Mouse (Mus musculus): ENCODE data around the gene Plet1. TPM values are rescaled to one million over a fixed set of nuclear protein-coding genes. Genes with fewer than 3 reads are reported as not detected.

The Plet1 gene
- polyA plus RNA-seq, 1 experiment = 7.9 TPM

DNA sequence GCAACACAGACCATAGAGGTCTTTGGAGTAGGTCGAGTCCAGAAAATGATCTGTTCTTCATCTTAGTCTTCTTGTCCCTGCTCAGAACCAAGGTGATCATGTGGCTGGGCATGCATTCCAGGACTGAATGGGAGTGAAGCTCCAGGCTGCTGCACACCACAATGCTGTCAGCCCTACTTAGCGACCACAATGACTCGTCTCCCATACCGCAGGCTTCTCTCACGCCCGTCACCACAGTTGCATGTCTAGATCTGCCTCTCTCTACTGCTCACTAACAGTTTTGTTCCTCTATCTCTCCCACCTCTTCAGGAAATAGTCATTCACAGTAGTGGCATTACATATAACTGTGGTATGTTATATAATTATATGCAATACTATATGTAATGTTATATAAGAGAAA is 26.4 kb downstream of the Plet1 start:
- no peak overlapping the region for H3K4me3 ChIP-seq
- TF ChIP-seq POLR2AphosphoS2 (IDR thresholded peaks at IDR 0.05; ENCODE audit: insufficient read length, low read depth) (peak; percentile 56), USF1 (IDR thresholded peaks at IDR 0.05; ENCODE audit: low read depth) (no peak), MYOG (IDR thresholded peaks at IDR 0.05; ENCODE audit: control insufficient read depth in 1 of 3, insufficient read depth in 1 of 3, insufficient read length in 2 of 3, low read depth in 2 of 3) (peak in 1 of 3 experiments; percentile 35), MYOD1 (IDR thresholded peaks at IDR 0.05; ENCODE audit: control insufficient read depth in 1 of 3, insufficient read length in 2 of 3, low read depth in 2 of 3) (no peak)
- H3K4me2 ChIP-seq (ENCODE audit: low read depth) = no peak overlapping the region
- H3K79me2 ChIP-seq (ENCODE audit: control insufficient read depth, insufficient read depth) = no peaks in the 10 kb centered on the region
- H3K27me3 ChIP-seq (ENCODE audit: control insufficient read depth, insufficient read depth, insufficient read length) = no peaks in the 10 kb centered on the region
- H3ac ChIP-seq (ENCODE audit: control insufficient read depth, insufficient read length) = no peak overlapping the region
- peaks cover 10% of the 10 kb centered on the region for H3K36me3 ChIP-seq (ENCODE audit: control insufficient read depth, insufficient read depth)

- Histone ChIP-seq H3K4me3 (no peak overlapping the region), H3K79me2 (ENCODE audit: control insufficient read depth, insufficient read depth) (no peaks in the 10 kb centered on the region), H3ac (ENCODE audit: control insufficient read depth, insufficient read length) (no peak overlapping the region), H3K27me3 (ENCODE audit: control insufficient read depth, insufficient read depth, insufficient read length) (no peaks in the 10 kb centered on the region), H3K4me2 (ENCODE audit: low read depth) (no peak overlapping the region), H3K36me3 (ENCODE audit: control insufficient read depth, insufficient read depth) (peaks cover 10% of the 10 kb centered on the region)
- TF ChIP-seq MYOD1 (IDR thresholded peaks at IDR 0.05; ENCODE audit: control insufficient read depth in 1 of 3, insufficient read length in 2 of 3, low read depth in 2 of 3) (no peak), E2F4 (IDR thresholded peaks at IDR 0.05; ENCODE audit: insufficient read depth) (no peak), TCF3 (IDR thresholded peaks at IDR 0.05; ENCODE audit: insufficient read length, low read depth) (no peak), USF1 (IDR thresholded peaks at IDR 0.05; ENCODE audit: low read depth) (no peak), TCF12 (IDR thresholded peaks at IDR 0.05; ENCODE audit: insufficient read depth, poor library complexity, severe bottlenecking) (no peak), MAX (IDR thresholded peaks at IDR 0.05; ENCODE audit: low read depth) (no peak), MYOG (IDR thresholded peaks at IDR 0.05; ENCODE audit: control insufficient read depth in 1 of 3, insufficient read depth in 1 of 3, insufficient read length in 2 of 3, low read depth in 2 of 3) (no peak), REST (IDR thresholded peaks at IDR 0.05; ENCODE audit: insufficient read depth, insufficient read length) (no peak), CEBPB (IDR thresholded peaks at IDR 0.05; ENCODE audit: insufficient read depth, poor library complexity, severe bottlenecking) (no peak), POLR2AphosphoS2 (IDR thresholded peaks at IDR 0.05; ENCODE audit: insufficient read length, low read depth) (no peak), SRF (IDR thresholded peaks at IDR 0.05; ENCODE audit: control insufficient read depth, insufficient read length, low read depth) (no peak), POLR2A (IDR thresholded peaks at IDR 0.05; ENCODE audit: insufficient read length, low read depth) (no peak)
These were observed 27.2 kb downstream of the Plet1 start for GRCm38 (mm10) chr9:50521562-50521961.

DNA sequence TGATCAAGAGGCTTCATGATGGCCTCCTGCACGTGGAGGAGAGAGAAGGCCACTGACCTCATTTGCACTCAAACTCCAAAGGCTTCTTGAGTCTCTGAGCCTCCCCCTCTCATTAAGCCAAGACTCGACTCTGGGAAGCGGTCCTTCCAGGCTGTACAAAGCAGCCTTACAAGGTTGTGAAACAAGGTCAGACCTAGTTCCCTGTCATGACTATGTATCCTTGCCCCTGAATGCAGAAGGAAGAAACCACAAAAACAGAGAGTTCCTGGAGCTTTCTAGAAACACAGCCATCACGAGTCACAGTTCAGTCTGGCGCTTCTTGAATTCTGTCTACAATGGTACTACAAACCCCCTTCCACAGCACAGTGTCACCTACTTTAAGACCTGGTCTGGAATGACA is 28.2 kb downstream of the Plet1 start:
- Histone ChIP-seq H3K4me2 (ENCODE audit: low read depth) (no peak overlapping the region), H3K79me2 (ENCODE audit: control insufficient read depth, insufficient read depth) (peaks cover 6% of the 10 kb centered on the region), H3K36me3 (ENCODE audit: control insufficient read depth, insufficient read depth) (peaks cover 10% of the 10 kb centered on the region), H3K27me3 (ENCODE audit: control insufficient read depth, insufficient read depth, insufficient read length) (no peaks in the 10 kb centered on the region), H3K4me3 (no peak overlapping the region), H3ac (ENCODE audit: control insufficient read depth, insufficient read length) (no peak overlapping the region)
- TF ChIP-seq REST (IDR thresholded peaks at IDR 0.05; ENCODE audit: insufficient read depth, insufficient read length) = no peak
- no peak for TF ChIP-seq E2F4 (IDR thresholded peaks at IDR 0.05; ENCODE audit: insufficient read depth)
- no peak for TF ChIP-seq POLR2A (IDR thresholded peaks at IDR 0.05; ENCODE audit: insufficient read length, low read depth)
- no peak for TF ChIP-seq MYOG (IDR thresholded peaks at IDR 0.05; ENCODE audit: control insufficient read depth in 1 of 3, insufficient read depth in 1 of 3, insufficient read length in 2 of 3, low read depth in 2 of 3)

DNA sequence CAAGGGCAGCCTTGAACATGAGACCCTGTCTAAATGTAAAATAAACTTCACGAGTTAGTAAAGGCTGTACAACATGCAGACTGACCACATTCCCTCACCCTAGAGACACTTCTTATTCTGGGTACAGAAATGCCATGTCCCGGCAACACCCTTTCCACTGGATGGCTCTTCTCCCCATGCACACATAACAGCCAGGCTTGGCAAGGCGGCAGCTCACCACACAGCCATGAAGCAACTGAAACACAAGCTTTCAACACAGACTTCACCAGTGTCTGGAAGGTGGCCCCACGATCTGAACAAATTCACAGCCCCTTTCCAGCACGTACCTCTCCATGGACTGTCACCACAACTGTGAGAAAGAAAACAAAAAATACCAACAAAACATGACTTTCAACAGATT is 30.6 kb downstream of the Plet1 start:
- no peak overlapping the region for H3K4me3 ChIP-seq
- H3ac ChIP-seq (ENCODE audit: control insufficient read depth, insufficient read length) = no peak overlapping the region
- peaks cover 10% of the 10 kb centered on the region for H3K79me2 ChIP-seq (ENCODE audit: control insufficient read depth, insufficient read depth)
- H3K4me2 ChIP-seq (ENCODE audit: low read depth) = no peak overlapping the region
- no peak for TF ChIP-seq MYOD1 (IDR thresholded peaks at IDR 0.05; ENCODE audit: control insufficient read depth in 1 of 3, insufficient read length in 2 of 3, low read depth in 2 of 3)
- TF ChIP-seq MAX (IDR thresholded peaks at IDR 0.05; ENCODE audit: low read depth) = no peak
- TF ChIP-seq E2F4 (IDR thresholded peaks at IDR 0.05; ENCODE audit: insufficient read depth) = no peak
- TF ChIP-seq SRF (IDR thresholded peaks at IDR 0.05; ENCODE audit: control insufficient read depth, insufficient read length, low read depth) = no peak
- TF ChIP-seq USF1 (IDR thresholded peaks at IDR 0.05; ENCODE audit: low read depth) = no peak
- TF ChIP-seq POLR2A (IDR thresholded peaks at IDR 0.05; ENCODE audit: insufficient read length, low read depth) = no peak
- no peak for TF ChIP-seq CEBPB (IDR thresholded peaks at IDR 0.05; ENCODE audit: insufficient read depth, poor library complexity, severe bottlenecking)
- TF ChIP-seq REST (IDR thresholded peaks at IDR 0.05; ENCODE audit: insufficient read depth, insufficient read length) = no peak
- TF ChIP-seq POLR2AphosphoS2 (IDR thresholded peaks at IDR 0.05; ENCODE audit: insufficient read length, low read depth) = no peak
- no peak for TF ChIP-seq TCF12 (IDR thresholded peaks at IDR 0.05; ENCODE audit: insufficient read depth, poor library complexity, severe bottlenecking)
- TF ChIP-seq MYOG (IDR thresholded peaks at IDR 0.05; ENCODE audit: control insufficient read depth in 1 of 3, insufficient read depth in 1 of 3, insufficient read length in 2 of 3, low read depth in 2 of 3) = no peak
- no peak for TF ChIP-seq TCF3 (IDR thresholded peaks at IDR 0.05; ENCODE audit: insufficient read length, low read depth)
- no peaks in the 10 kb centered on the region for H3K27me3 ChIP-seq (ENCODE audit: control insufficient read depth, insufficient read depth, insufficient read length)
- H3K36me3 ChIP-seq (ENCODE audit: control insufficient read depth, insufficient read depth) = peaks cover 10% of the 10 kb centered on the region

- TF ChIP-seq SRF (IDR thresholded peaks at IDR 0.05; ENCODE audit: control insufficient read depth, insufficient read length, low read depth) (no peak), POLR2A (IDR thresholded peaks at IDR 0.05; ENCODE audit: insufficient read length, low read depth) (no peak), E2F4 (IDR thresholded peaks at IDR 0.05; ENCODE audit: insufficient read depth) (no peak), CEBPB (IDR thresholded peaks at IDR 0.05; ENCODE audit: insufficient read depth, poor library complexity, severe bottlenecking) (no peak), POLR2AphosphoS2 (IDR thresholded peaks at IDR 0.05; ENCODE audit: insufficient read length, low read depth) (no peak), MYOG (IDR thresholded peaks at IDR 0.05; ENCODE audit: control insufficient read depth in 1 of 3, insufficient read depth in 1 of 3, insufficient read length in 2 of 3, low read depth in 2 of 3) (no peak), REST (IDR thresholded peaks at IDR 0.05; ENCODE audit: insufficient read depth, insufficient read length) (no peak), MYOD1 (IDR thresholded peaks at IDR 0.05; ENCODE audit: control insufficient read depth in 1 of 3, insufficient read length in 2 of 3, low read depth in 2 of 3) (no peak), TCF3 (IDR thresholded peaks at IDR 0.05; ENCODE audit: insufficient read length, low read depth) (no peak), USF1 (IDR thresholded peaks at IDR 0.05; ENCODE audit: low read depth) (no peak), TCF12 (IDR thresholded peaks at IDR 0.05; ENCODE audit: insufficient read depth, poor library complexity, severe bottlenecking) (no peak), MAX (IDR thresholded peaks at IDR 0.05; ENCODE audit: low read depth) (no peak)
- H3K4me2 ChIP-seq (ENCODE audit: low read depth) = no peak overlapping the region
- H3K27me3 ChIP-seq (ENCODE audit: control insufficient read depth, insufficient read depth, insufficient read length) = no peaks in the 10 kb centered on the region
- peaks cover 10% of the 10 kb centered on the region for H3K36me3 ChIP-seq (ENCODE audit: control insufficient read depth, insufficient read depth)
- H3ac ChIP-seq (ENCODE audit: control insufficient read depth, insufficient read length) = no peak overlapping the region
- no peak overlapping the region for H3K4me3 ChIP-seq
- H3K79me2 ChIP-seq (ENCODE audit: control insufficient read depth, insufficient read depth) = peaks cover 10% of the 10 kb centered on the region
These were observed 31.3 kb downstream of the Plet1 start for GRCm38 (mm10) chr9:50525585-50525984.

Data from myocyte (in vitro differentiated cells).